Mouse (Mus musculus): Measurements from ENCODE around the gene D030056L22Rik. TPM values are rescaled to one million over a fixed set of nuclear protein-coding genes. Genes with fewer than 3 reads are reported as not detected.
"Not testable (repeated sequence)": the region's sequence is repeated elsewhere in the genome, so short reads cannot be mapped to it uniquely, and the experiment has no call there.

D030056L22Rik gene
- polyA plus RNA-seq, 1 experiment from 2014 or later: 84.1 TPM

- Histone ChIP-seq H3K4me2 (ENCODE audit: low read length) (peak overlapping the region; percentile 69), H3K4me1 (ENCODE audit: control insufficient read depth, insufficient read depth, low read length) (peaks cover 12% of the 10 kb centered on the region), H3K4me3 (ENCODE audit: low read depth, low read length) (peak overlapping the region; percentile 84), H3K9ac (ENCODE audit: low read length) (peak overlapping the region; percentile 85)
- H3K9me3 ChIP-seq (replicated peaks; ENCODE audit: control insufficient read depth, low read length); H3K36me3 ChIP-seq (ENCODE audit: control insufficient read depth, insufficient read depth, low read length); H3K27ac ChIP-seq (ENCODE audit: low read depth, low read length); H3K27me3 ChIP-seq (replicated peaks; ENCODE audit: control insufficient read depth, insufficient read depth, low read length): not testable (repeated sequence)
- peak; percentile 71 for ATAC-seq
- DNase-seq (ENCODE audit: low spot score): peak; percentile 28
- WGBS: under 1% methylated on average over 39 of the region's 46 CpGs
Measured at GRCm38 (mm10) chr19:18713357-18713756, 364 bp downstream of the D030056L22Rik start.

- ATAC-seq (no peak), DNase-seq (ENCODE audit: low spot score) (peak; percentile 78)
- Histone ChIP-seq H3K9ac (ENCODE audit: low read length) (no peak overlapping the region), H3K27me3 (replicated peaks; ENCODE audit: control insufficient read depth, insufficient read depth, low read length) (no peaks in the 10 kb centered on the region), H3K4me2 (ENCODE audit: low read length) (no peak overlapping the region), H3K27ac (ENCODE audit: low read depth, low read length) (no peak overlapping the region), H3K4me3 (ENCODE audit: low read depth, low read length) (no peak overlapping the region), H3K9me3 (replicated peaks; ENCODE audit: control insufficient read depth, low read length) (no peaks in the 10 kb centered on the region), H3K4me1 (ENCODE audit: control insufficient read depth, insufficient read depth, low read length) (peaks cover 12% of the 10 kb centered on the region), H3K36me3 (ENCODE audit: control insufficient read depth, insufficient read depth, low read length) (0 out of 2 replicates have a peak, but pooled peaks cover 7% of the 10 kb centered on the region)
- WGBS: 37% methylated on average over 1 of the region's 1 CpGs
Measured at GRCm38 (mm10) chr19:18716374-18716773, 3.4 kb downstream of the D030056L22Rik start.

GRCm38 (mm10) chr19:18720337-18720736, 7.3 kb downstream of the D030056L22Rik start:
- Histone ChIP-seq H3K9me3 (replicated peaks; ENCODE audit: control insufficient read depth, low read length) (no peaks in the 10 kb centered on the region), H3K27me3 (replicated peaks; ENCODE audit: control insufficient read depth, insufficient read depth, low read length) (no peaks in the 10 kb centered on the region), H3K4me1 (ENCODE audit: control insufficient read depth, insufficient read depth, low read length) (no peaks in the 10 kb centered on the region), H3K4me2 (ENCODE audit: low read length) (no peak overlapping the region), H3K36me3 (ENCODE audit: control insufficient read depth, insufficient read depth, low read length) (0 out of 2 replicates have a peak, but pooled peaks cover 7% of the 10 kb centered on the region), H3K4me3 (ENCODE audit: low read depth, low read length) (no peak overlapping the region), H3K27ac (ENCODE audit: low read depth, low read length) (no peak overlapping the region), H3K9ac (ENCODE audit: low read length) (no peak overlapping the region)
- DNase-seq (ENCODE audit: low spot score): no peak
- WGBS: 84% methylated on average over 3 of the region's 3 CpGs
- no peak for ATAC-seq

- no peak overlapping the region for H3K4me3 ChIP-seq (ENCODE audit: low read depth, low read length)
- no peaks in the 10 kb centered on the region for H3K36me3 ChIP-seq (ENCODE audit: control insufficient read depth, insufficient read depth, low read length)
- H3K9ac ChIP-seq (ENCODE audit: low read length): no peak overlapping the region
- no peak for DNase-seq (ENCODE audit: low spot score)
- no peaks in the 10 kb centered on the region for H3K9me3 ChIP-seq (replicated peaks; ENCODE audit: control insufficient read depth, low read length)
- no peak for ATAC-seq
- 90% methylated on average over 2 of the region's 2 CpGs for WGBS
- no peaks in the 10 kb centered on the region for H3K27me3 ChIP-seq (replicated peaks; ENCODE audit: control insufficient read depth, insufficient read depth, low read length)
- no peaks in the 10 kb centered on the region for H3K4me1 ChIP-seq (ENCODE audit: control insufficient read depth, insufficient read depth, low read length)
- no peak overlapping the region for H3K4me2 ChIP-seq (ENCODE audit: low read length)
- no peak overlapping the region for H3K27ac ChIP-seq (ENCODE audit: low read depth, low read length)
Measured at GRCm38 (mm10) chr19:18725186-18725585, 12.2 kb downstream of the D030056L22Rik start.

- DNase-seq (ENCODE audit: low spot score) (no peak), ATAC-seq (no peak)
- Histone ChIP-seq H3K4me3 (ENCODE audit: low read depth, low read length) (no peak overlapping the region), H3K27me3 (replicated peaks; ENCODE audit: control insufficient read depth, insufficient read depth, low read length) (no peaks in the 10 kb centered on the region), H3K9ac (ENCODE audit: low read length) (no peak overlapping the region), H3K36me3 (ENCODE audit: control insufficient read depth, insufficient read depth, low read length) (no peaks in the 10 kb centered on the region), H3K4me2 (ENCODE audit: low read length) (no peak overlapping the region), H3K9me3 (replicated peaks; ENCODE audit: control insufficient read depth, low read length) (no peaks in the 10 kb centered on the region), H3K4me1 (ENCODE audit: control insufficient read depth, insufficient read depth, low read length) (no peaks in the 10 kb centered on the region), H3K27ac (ENCODE audit: low read depth, low read length) (no peak overlapping the region)
- 85% methylated on average over 7 of the region's 7 CpGs for WGBS
Measured at GRCm38 (mm10) chr19:18730255-18730654, 17.3 kb downstream of the D030056L22Rik start.

- 66% methylated on average over 7 of the region's 7 CpGs for WGBS
- ATAC-seq: no peak
- H3K27me3 ChIP-seq (replicated peaks; ENCODE audit: control insufficient read depth, insufficient read depth, low read length): no peaks in the 10 kb centered on the region
Measured at GRCm38 (mm10) chr19:18731077-18731476, 18.1 kb downstream of the D030056L22Rik start.

GRCm38 (mm10) chr19:18735901-18736300, 22.9 kb downstream of the D030056L22Rik start:
- H3K4me1 ChIP-seq (ENCODE audit: control insufficient read depth, insufficient read depth, low read length): no peaks in the 10 kb centered on the region
- 93% methylated on average over 4 of the region's 4 CpGs for WGBS
- no peak overlapping the region for H3K4me3 ChIP-seq (ENCODE audit: low read depth, low read length)
- ATAC-seq: no peak
- no peaks in the 10 kb centered on the region for H3K27me3 ChIP-seq (replicated peaks; ENCODE audit: control insufficient read depth, insufficient read depth, low read length)
- no peak for DNase-seq (ENCODE audit: low spot score)
- no peak overlapping the region for H3K9ac ChIP-seq (ENCODE audit: low read length)
- H3K4me2 ChIP-seq (ENCODE audit: low read length): no peak overlapping the region
- no peaks in the 10 kb centered on the region for H3K9me3 ChIP-seq (replicated peaks; ENCODE audit: control insufficient read depth, low read length)
- no peaks in the 10 kb centered on the region for H3K36me3 ChIP-seq (ENCODE audit: control insufficient read depth, insufficient read depth, low read length)
- no peak overlapping the region for H3K27ac ChIP-seq (ENCODE audit: low read depth, low read length)

More at GRCm38 (mm10) chr19:18731077-18731476, 18.1 kb downstream of the D030056L22Rik start:
- no peaks in the 10 kb centered on the region for H3K36me3 ChIP-seq (ENCODE audit: control insufficient read depth, insufficient read depth, low read length)
- no peak for DNase-seq (ENCODE audit: low spot score)
- no peaks in the 10 kb centered on the region for H3K9me3 ChIP-seq (replicated peaks; ENCODE audit: control insufficient read depth, low read length)
- no peak overlapping the region for H3K4me3 ChIP-seq (ENCODE audit: low read depth, low read length)
- no peak overlapping the region for H3K9ac ChIP-seq (ENCODE audit: low read length)
- H3K4me1 ChIP-seq (ENCODE audit: control insufficient read depth, insufficient read depth, low read length): no peaks in the 10 kb centered on the region
- H3K4me2 ChIP-seq (ENCODE audit: low read length): no peak overlapping the region
- H3K27ac ChIP-seq (ENCODE audit: low read depth, low read length): no peak overlapping the region

GRCm38 (mm10) chr19:18739146-18739545, 26.2 kb downstream of the D030056L22Rik start:
- H3K4me1 ChIP-seq (ENCODE audit: control insufficient read depth, insufficient read depth, low read length): no peaks in the 10 kb centered on the region
- DNase-seq (ENCODE audit: low spot score): no peak
- no peak overlapping the region for H3K27ac ChIP-seq (ENCODE audit: low read depth, low read length)
- H3K9ac ChIP-seq (ENCODE audit: low read length): no peak overlapping the region
- no peak overlapping the region for H3K4me2 ChIP-seq (ENCODE audit: low read length)
- no peaks in the 10 kb centered on the region for H3K36me3 ChIP-seq (ENCODE audit: control insufficient read depth, insufficient read depth, low read length)
- no peaks in the 10 kb centered on the region for H3K27me3 ChIP-seq (replicated peaks; ENCODE audit: control insufficient read depth, insufficient read depth, low read length)
- no peak for ATAC-seq
- no peaks in the 10 kb centered on the region for H3K9me3 ChIP-seq (replicated peaks; ENCODE audit: control insufficient read depth, low read length)
- H3K4me3 ChIP-seq (ENCODE audit: low read depth, low read length): no peak overlapping the region
- 85% methylated on average over 7 of the region's 7 CpGs for WGBS

- Histone ChIP-seq H3K4me1 (ENCODE audit: control insufficient read depth, insufficient read depth, low read length) (no peaks in the 10 kb centered on the region), H3K4me3 (ENCODE audit: low read depth, low read length) (no peak overlapping the region), H3K9ac (ENCODE audit: low read length) (no peak overlapping the region), H3K27me3 (replicated peaks; ENCODE audit: control insufficient read depth, insufficient read depth, low read length) (no peaks in the 10 kb centered on the region), H3K9me3 (replicated peaks; ENCODE audit: control insufficient read depth, low read length) (no peaks in the 10 kb centered on the region), H3K36me3 (ENCODE audit: control insufficient read depth, insufficient read depth, low read length) (no peaks in the 10 kb centered on the region), H3K27ac (ENCODE audit: low read depth, low read length) (no peak overlapping the region), H3K4me2 (ENCODE audit: low read length) (no peak overlapping the region)
- DNase-seq (ENCODE audit: low spot score): no peak
- WGBS: 88% methylated on average over 5 of the region's 5 CpGs
- ATAC-seq: no peak
Measured at GRCm38 (mm10) chr19:18743946-18744345, 31.0 kb downstream of the D030056L22Rik start.

Data from forebrain, embryonic 14.5 days (tissue).